Mouse (Mus musculus) limb, embryonic 14.5 days (tissue): ENCODE data around the gene Rac3. TPM values are rescaled to one million over a fixed set of nuclear protein-coding genes. Genes with fewer than 3 reads are reported as not detected.

Experiments used
- ATAC-seq: fragments of 200-750 bp; cut with Nextera tagmentation; 2 replicates; pipeline ENCODE4 v1.8.0; 2017; ENCODE audit warnings: low read depth, moderate number of reproducible peaks, moderate TSS enrichment; ENCODE audit not compliant: low FRiP score
- DNase-seq: peaks from one replicate; pipeline ENCODE4 v3.0.0-alpha.2; 2015; ENCODE audit warnings: low spot score
- H3K27ac ChIP-seq: fragments of 300-500 bp; sonication (generic); replicated peaks from 2 replicates; pipeline ENCODE4 v1.5.1; 2014; ENCODE audit warnings: low read depth, mild to moderate bottlenecking, low read length, moderate library complexity, mixed read lengths
- H3K27me3 ChIP-seq: fragments of 300-500 bp; sonication (generic); 2 replicates; pipeline ENCODE4 v1.6.1; 2014; ENCODE audit warnings: low read length, mixed read lengths; ENCODE audit not compliant: control insufficient read depth, insufficient read depth
- H3K36me3 ChIP-seq: fragments of 300-500 bp; sonication (generic); 2 replicates; pipeline ENCODE4 v1.6.1; 2014; ENCODE audit warnings: mild to moderate bottlenecking, low read length, moderate library complexity, mixed read lengths; ENCODE audit not compliant: control insufficient read depth, insufficient read depth
- H3K4me1 ChIP-seq: fragments of 300-500 bp; sonication (generic); 2 replicates; pipeline ENCODE4 v1.6.1; 2014; ENCODE audit warnings: antibody characterized with exemption, low read length, mixed read lengths; ENCODE audit not compliant: control insufficient read depth, insufficient read depth
- H3K4me2 ChIP-seq: fragments of 300-500 bp; sonication (generic); replicated peaks from 2 replicates; pipeline ENCODE4 v1.6.1; 2014; ENCODE audit warnings: low read depth, mild to moderate bottlenecking, low read length, moderate library complexity; ENCODE audit not compliant: severe bottlenecking
- H3K4me3 ChIP-seq: fragments of 300-500 bp; sonication (generic); replicated peaks from 2 replicates; pipeline ENCODE4 v1.5.1; 2014; ENCODE audit warnings: low read length
- H3K9ac ChIP-seq: fragments of 300-500 bp; sonication (generic); 2 replicates; pipeline ENCODE4 v1.6.1; 2014; ENCODE audit warnings: mild to moderate bottlenecking, low read depth, low read length, moderate library complexity; ENCODE audit not compliant: severe bottlenecking
- H3K9me3 ChIP-seq: fragments of 300-500 bp; sonication (generic); 2 replicates; pipeline ENCODE4 v1.6.1; 2016; ENCODE audit warnings: low read length; ENCODE audit not compliant: control insufficient read depth
- POLR2A ChIP-seq: fragments of 200-500 bp; IDR thresholded peaks from 2 replicates; pipeline ENCODE4 v1.8.0; 2012; ENCODE audit warnings: inconsistent platforms, mild to moderate bottlenecking, moderate library complexity, borderline replicate concordance; ENCODE audit not compliant: insufficient read depth, insufficient read length; ENCODE audit errors: extremely low read depth
- WGBS: fragments of 180-500 bp; shearing (Covaris S2); extraction: QIAGEN DNeasy Blood & Tissue Kit; methylation state at CpG from one replicate; pipeline ENCODE4 v1.1.7; 2014; 5-methylcytosine and 5-hydroxymethylcytosine counted together
- polyA plus RNA-seq, 2 experiments: library from polyadenylated mRNA; depleted of rRNA in 1 of 2; stranded (reverse) in 1 of 2; unstranded in 1 of 2; fragments of >200 nt; fragmentation: Nextera tagmentation in 1 of 2; extraction: Ambion mirVana in 1 of 2; gene quantifications; 2 replicates each; pipeline versions ENCODE4 v1.2.1 to v1.2.3; 2012 to 2014

Gene Rac3
- polyA plus RNA-seq, 2 experiments, result 14.1 to 90.1 TPM

DNA sequence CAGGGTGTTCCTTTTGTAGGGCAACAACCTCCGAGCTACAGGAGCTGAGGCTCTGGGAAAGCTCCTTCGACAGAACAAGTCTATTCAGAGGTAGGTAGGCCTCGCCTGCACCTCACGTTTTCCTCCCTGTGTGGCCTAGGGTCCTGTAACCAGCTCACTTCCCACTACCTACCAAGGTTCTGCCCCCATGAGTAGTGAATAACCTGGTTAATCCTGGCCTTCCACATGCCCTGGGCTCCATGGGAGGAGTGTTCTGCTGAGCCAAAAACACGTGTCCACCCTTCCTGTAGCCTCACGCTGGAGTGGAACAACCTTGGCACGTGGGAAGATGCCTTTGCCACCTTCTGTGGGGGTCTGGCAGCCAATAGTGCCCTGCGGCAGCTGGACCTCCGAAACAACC is 6.1 kb upstream of the Rac3 start:
- no peak overlapping the region for H3K4me2 ChIP-seq
- no peak overlapping the region for H3K4me3 ChIP-seq
- H3K9ac ChIP-seq, result no peak overlapping the region

DNA sequence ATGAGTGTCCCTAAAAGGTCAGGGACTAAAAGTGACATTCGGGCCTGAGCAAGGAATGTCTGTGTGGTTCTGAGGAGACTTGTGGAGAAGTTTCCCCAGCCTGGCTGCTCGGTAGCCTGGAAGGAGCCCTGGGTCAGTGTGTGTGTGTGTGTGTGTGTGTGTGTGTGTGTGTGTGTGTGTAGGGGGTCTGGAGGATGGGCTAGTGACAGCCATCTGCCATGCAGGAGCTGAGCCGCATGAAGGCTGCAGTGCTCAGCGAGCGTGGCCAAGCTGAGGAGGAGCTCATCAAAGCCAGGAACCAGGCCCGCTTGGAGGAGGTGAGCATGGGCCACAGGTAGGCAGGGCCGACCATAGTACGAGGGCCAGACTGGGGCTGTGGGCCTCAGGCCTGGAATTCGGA is 2.0 kb upstream of the Rac3 start:
- Histone ChIP-seq H3K4me2 (no peak overlapping the region), H3K4me1 (peaks cover 16% of the 10 kb centered on the region), H3K36me3 (peaks cover 35% of the 10 kb centered on the region), H3K27me3 (no peaks in the 10 kb centered on the region), H3K9me3 (no peaks in the 10 kb centered on the region), H3K4me3 (no peak overlapping the region), H3K9ac (no peak overlapping the region), H3K27ac (no peak overlapping the region)
- 91% methylated on average over 9 of the region's 9 CpGs for whole genome bisulfite sequencing
- no peak for ATAC-seq
- no peak for TF ChIP-seq POLR2A
- DNase-seq, result no peak

More for the DNA sequence above, 6.1 kb upstream of the Rac3 start:
- H3K36me3 ChIP-seq, result peaks cover 45% of the 10 kb centered on the region
- no peaks in the 10 kb centered on the region for H3K9me3 ChIP-seq
- H3K27me3 ChIP-seq, result no peaks in the 10 kb centered on the region
- ATAC-seq (no peak), DNase-seq (no peak)
- TF ChIP-seq POLR2A, result no peak
- H3K4me1 ChIP-seq, result peaks cover 11% of the 10 kb centered on the region; the same call in 1 of the 2 replicates
- WGBS, result 88% methylated on average over 9 of the region's 9 CpGs
- no peak overlapping the region for H3K27ac ChIP-seq

DNA sequence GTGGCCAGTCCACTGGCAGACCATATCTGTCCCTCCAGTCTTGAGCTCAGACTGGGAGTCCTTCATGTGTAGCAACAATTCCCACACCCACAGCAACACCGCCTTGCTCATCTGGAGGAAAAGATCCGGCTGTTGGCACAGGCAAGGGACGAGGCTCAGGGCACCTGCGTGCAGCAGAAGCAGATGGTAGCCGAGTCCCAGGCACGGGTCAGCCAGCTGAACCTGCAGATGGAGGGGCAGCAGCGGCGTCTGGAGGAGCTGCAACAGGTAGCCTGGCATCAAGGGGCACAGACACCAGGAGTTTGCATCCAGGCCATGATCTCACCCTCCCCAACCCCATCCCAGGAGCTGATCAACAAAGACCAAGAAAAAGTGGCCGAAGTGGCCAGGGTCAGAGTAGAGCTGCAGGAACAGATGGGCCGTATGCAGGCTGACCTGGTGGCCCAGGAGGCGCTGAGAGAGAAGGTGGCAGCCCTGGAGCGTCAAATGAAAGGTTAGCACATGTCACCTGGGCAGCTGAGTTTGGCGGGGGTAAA is 1.4 kb upstream of the Rac3 start:
- H3K4me2 ChIP-seq, result 0 out of 2 replicates have a peak overlapping the region, but pooled peaks have one; percentile 98
- H3K27me3 ChIP-seq, result no peaks in the 10 kb centered on the region
- H3K4me3 ChIP-seq, result no peak overlapping the region
- 91% methylated on average over 13 of the region's 13 CpGs for WGBS
- no peaks in the 10 kb centered on the region for H3K9me3 ChIP-seq
- H3K27ac ChIP-seq, result no peak overlapping the region
- TF ChIP-seq POLR2A, result no peak
- DNase-seq, result no peak
- H3K4me1 ChIP-seq, result peaks cover 11% of the 10 kb centered on the region
- ATAC-seq, result no peak
- no peak overlapping the region for H3K9ac ChIP-seq
- H3K36me3 ChIP-seq, result peaks cover 36% of the 10 kb centered on the region

DNA sequence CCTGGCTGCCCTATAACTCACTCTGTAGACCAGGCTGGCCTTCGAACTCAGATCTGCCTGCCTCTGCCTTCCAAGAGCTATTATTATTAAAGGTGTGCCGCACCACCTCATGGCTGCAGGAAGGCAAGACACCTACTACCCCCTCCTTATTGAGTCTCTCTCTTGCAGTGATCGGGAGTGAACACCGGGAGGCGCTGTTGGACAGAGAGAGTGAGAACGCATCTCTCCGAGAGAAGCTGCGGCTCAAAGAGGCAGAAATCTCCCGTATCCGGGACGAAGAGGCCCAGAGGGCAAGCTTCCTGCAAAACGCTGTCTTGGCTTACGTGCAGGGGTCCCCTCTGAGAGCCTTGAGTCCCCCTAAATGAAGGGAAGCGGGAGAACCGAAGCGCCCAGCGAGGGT is 820 bp upstream of the Rac3 start:
- no peaks in the 10 kb centered on the region for H3K9me3 ChIP-seq
- ATAC-seq, result peak; percentile 32; the same call in 1 of the 2 replicates
- H3K4me3 ChIP-seq, result peak overlapping the region; percentile 71
- peak overlapping the region; percentile 98 for H3K4me2 ChIP-seq
- no peaks in the 10 kb centered on the region for H3K27me3 ChIP-seq
- H3K36me3 ChIP-seq, result peaks cover 39% of the 10 kb centered on the region
- H3K4me1 ChIP-seq, result peaks cover 11% of the 10 kb centered on the region
- 15% methylated on average over 17 of the region's 17 CpGs for WGBS
- DNase-seq, result peak; percentile 90
- peak overlapping the region; percentile 76 for H3K9ac ChIP-seq
- no peak overlapping the region; the same call in 1 of the 2 replicates for H3K27ac ChIP-seq
- no peak for TF ChIP-seq POLR2A

- peak overlapping the region; percentile 71 for H3K4me3 ChIP-seq
- peaks cover 32% of the 10 kb centered on the region for H3K36me3 ChIP-seq
- no peaks in the 10 kb centered on the region for H3K9me3 ChIP-seq
- peaks cover 15% of the 10 kb centered on the region for H3K4me1 ChIP-seq
- H3K27me3 ChIP-seq, result no peaks in the 10 kb centered on the region
- no peak overlapping the region for H3K27ac ChIP-seq
- ATAC-seq, result no peak
- H3K9ac ChIP-seq, result peak overlapping the region; percentile 76
- H3K4me2 ChIP-seq, result peak overlapping the region; percentile 98
- DNase-seq, result no peak
- no peak for TF ChIP-seq POLR2A
- WGBS, result 20% methylated on average over 21 of the region's 21 CpGs
These were observed 879 bp downstream of the Rac3 start for GRCm38 (mm10) chr11:120722067-120722630.
